9 mouse cellular contexts compared by ENCODE assay signal in the genomic region with DNA sequence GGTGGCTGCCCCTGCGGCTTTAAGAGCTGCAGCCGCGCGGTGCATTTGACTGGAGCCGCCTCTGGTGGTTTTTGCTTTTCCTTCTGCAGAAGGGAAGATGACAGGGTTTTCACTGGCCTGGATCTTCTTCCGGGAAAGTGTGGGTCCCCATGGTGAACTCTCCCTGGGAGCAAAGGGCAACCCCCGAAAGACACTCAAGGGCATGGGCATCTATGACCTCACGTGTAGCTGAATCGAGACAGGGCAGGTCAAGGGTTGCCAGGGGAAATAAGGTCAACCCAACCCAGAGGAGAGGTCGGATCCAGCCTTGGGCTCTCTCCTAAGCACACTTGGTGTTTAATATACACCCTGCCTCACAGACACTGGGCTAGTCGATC. TPM values are rescaled to one million over a fixed set of nuclear protein-coding genes. Genes with fewer than 3 reads are reported as not detected.
A peak's percentile ranks its signal among the peaks of the same experiment; 100 is the strongest.
DNase-seq lines count a peak whose midpoint lies in the region; ATAC-seq and TF ChIP-seq lines count a peak whose summit lies in the region.
"Had no signal": no experiment of that assay in that cellular context is flagged by ENCODE, and none has a peak within 500 bp of the region (broad histone marks: within the 10 kb centered on the region; RNA-seq: fewer than 3 reads in every experiment).

No protein-coding gene starts in this region.

- peaks cover 20% of the 10 kb centered on the region for H3K27me3 ChIP-seq in forebrain, embryonic 15.5 days
- H3K27me3 ChIP-seq in kidney, adult 2 months (replicated peaks; ENCODE audit: control insufficient read depth, insufficient read depth, low read length) = no peaks in the 10 kb centered on the region
- peaks cover 40% of the 10 kb centered on the region for H3K27me3 ChIP-seq in neural tube, embryonic 12.5 days (replicated peaks)

- intact Hi-C loops in left cerebral cortex, postnatal 4 days (cut with DNase I) = no loop called here

- no peak for ATAC-seq in forebrain, embryonic 15.5 days (replicated peaks)
- no peak for ATAC-seq in neural tube, embryonic 12.5 days (ENCODE audit: low FRiP score, low read depth)
- ATAC-seq: Patski had no signal

- TF ChIP-seq POLR2A in kidney, adult 2 months (IDR thresholded peaks at IDR 0.05; ENCODE audit: low read depth, low read length) = no peak

- WGBS in forebrain, embryonic 15.5 days = 14% methylated on average over 11 of the region's 11 CpGs
- 18% methylated on average over 11 of the region's 11 CpGs for WGBS in kidney, adult 2 months
- WGBS in neural tube, embryonic 12.5 days = 12% methylated on average over 11 of the region's 11 CpGs

- H3K4me1 ChIP-seq in forebrain, embryonic 15.5 days = peaks cover 24% of the 10 kb centered on the region
- H3K4me1 ChIP-seq in kidney, adult 2 months (ENCODE audit: control insufficient read depth, insufficient read depth, low read length) = no peaks in the 10 kb centered on the region
- peaks cover 16% of the 10 kb centered on the region for H3K4me1 ChIP-seq in neural tube, embryonic 12.5 days

- H3K4me3 ChIP-seq in forebrain, embryonic 15.5 days = peak overlapping the region; percentile 71; the same call in 1 of the 2 replicates
- H3K4me3 ChIP-seq in kidney, adult 2 months (ENCODE audit: insufficient read depth, low read depth, low read length) = no peak overlapping the region
- peak overlapping the region; percentile 51; the same call in 1 of the 2 replicates for H3K4me3 ChIP-seq in neural tube, embryonic 12.5 days

- H3K4me2 ChIP-seq in forebrain, embryonic 15.5 days (replicated peaks) = peak overlapping the region; percentile 100
- H3K4me2 ChIP-seq in neural tube, embryonic 12.5 days (replicated peaks) = peak overlapping the region; percentile 99

- H3K27ac ChIP-seq in forebrain, embryonic 15.5 days (replicated peaks) = no peak overlapping the region
- no peak overlapping the region for H3K27ac ChIP-seq in kidney, adult 2 months (ENCODE audit: insufficient read depth, low read depth, low read length)
- no peak overlapping the region for H3K27ac ChIP-seq in neural tube, embryonic 12.5 days

- no peak overlapping the region for H3K9ac ChIP-seq in forebrain, embryonic 15.5 days (replicated peaks)
- H3K9ac ChIP-seq in neural tube, embryonic 12.5 days = no peak overlapping the region

- no peak for TF ChIP-seq CTCF in kidney, adult 2 months (conservative IDR thresholded peaks at IDR 0.05; ENCODE audit: insufficient read depth, insufficient read length, low read depth, low read length)

- no peaks in the 10 kb centered on the region for H3K36me3 ChIP-seq in forebrain, embryonic 15.5 days
- no peaks in the 10 kb centered on the region for H3K36me3 ChIP-seq in kidney, adult 2 months (ENCODE audit: control insufficient read depth, insufficient read depth, low read length)
- no peaks in the 10 kb centered on the region for H3K36me3 ChIP-seq in neural tube, embryonic 12.5 days

- DNase-seq in left cerebral cortex, postnatal 4 days = peak; percentile 6
- DNase-seq in left cerebral cortex, adult 9 months (ENCODE audit: low spot score in 2 of 2) = no peak
- peak; percentile 52 for DNase-seq in kidney, adult 2 months
- no peak for DNase-seq in cerebellum, adult 11 months
- DNase-seq in lung, postnatal 36 days = no peak
- DNase-seq in thymus, postnatal 10 days (ENCODE audit: low spot score in 2 of 2) = no peak

- no peaks in the 10 kb centered on the region for H3K9me3 ChIP-seq in forebrain, embryonic 15.5 days
- no peaks in the 10 kb centered on the region for H3K9me3 ChIP-seq in neural tube, embryonic 12.5 days

RNA-seq across cellular contexts. Expression of gene Epb41l3, which starts 2.0 kb away (rescaled TPM):
- total RNA-seq in left cerebral cortex, postnatal 4 days (2021) = 10 to 100 TPM; 80.3 to 94.5 TPM
- 64.6 and 67.3 TPM in 2 replicates for polyA plus RNA-seq in forebrain, embryonic 15.5 days (2015; fragmentation: Nextera tagmentation; extraction: Ambion mirVana)
- polyA plus RNA-seq in kidney, adult 2 months (2012; rRNA removed) = 30.4 and 35.5 TPM in 2 replicates
- polyA plus RNA-seq in neural tube, embryonic 12.5 days (2016; fragmentation: Nextera tagmentation; extraction: Ambion mirVana) = 97.8 and 117 TPM in 2 replicates

Comparison
In these comparisons a context has a peak if more than half of its experiments do, and no peak if none do; other contexts are left out.
1. DNase-seq: peak in left cerebral cortex, postnatal 4 days (single experiment) and kidney, adult 2 months (single experiment); none in left cerebral cortex, adult 9 months (0 of 2), cerebellum, adult 11 months (single experiment), lung, postnatal 36 days (single experiment) and thymus, postnatal 10 days (0 of 2).